Mouse (Mus musculus): Measurements from ENCODE around the gene Olfr798. TPM values are rescaled to one million over a fixed set of nuclear protein-coding genes. Genes with fewer than 3 reads are reported as not detected.

Olfr798 gene
- polyA plus RNA-seq (2016; fragmentation: Nextera tagmentation; extraction: Ambion mirVana), result not detected in 2 replicates

GRCm38 (mm10) chr10:129627834-129628233 is at the start of gene Olfr798:
Olfr798 (minus strand) TSS chr10:129627934.
- no peak for ATAC-seq (ENCODE audit: low FRiP score)
- Histone ChIP-seq H3K4me1 (no peaks in the 10 kb centered on the region), H3K4me3 (no peak within 1 kb of the TSS), H3K27me3 (no peaks in the 10 kb centered on the region), H3K4me2 (replicated peaks) (no peak within 1 kb of the TSS), H3K9ac (no peak within 1 kb of the TSS), H3K27ac (no peak within 1 kb of the TSS), H3K9me3 (replicated peaks) (no peaks in the 10 kb centered on the region), H3K36me3 (no peaks in the 10 kb centered on the region)
- 79% methylated on average over 1 of the region's 1 CpGs for WGBS

- 89% methylated on average over 1 of the region's 1 CpGs for WGBS
- Histone ChIP-seq H3K4me3 (no peak within 1 kb of the TSS), H3K9ac (no peak within 1 kb of the TSS), H3K9me3 (replicated peaks) (no peaks in the 10 kb centered on the region), H3K27ac (no peak within 1 kb of the TSS), H3K4me2 (replicated peaks) (no peak within 1 kb of the TSS), H3K4me1 (no peaks in the 10 kb centered on the region), H3K36me3 (no peaks in the 10 kb centered on the region), H3K27me3 (no peaks in the 10 kb centered on the region)
- no peak for ATAC-seq (ENCODE audit: low FRiP score)
These were observed 46.0 kb upstream of the Olfr798 start, which contains the start of gene Olfr801 for GRCm38 (mm10) chr10:129673765-129674164. Olfr801 (minus strand) TSS chr10:129673865.

GRCm38 (mm10) chr10:129657394-129657793 is 29.7 kb upstream of the Olfr798 start, which contains the start of gene Olfr800:
Olfr800 (plus strand) TSS chr10:129657694.
- no peak within 1 kb of the TSS for H3K4me3 ChIP-seq
- no peak within 1 kb of the TSS for H3K9ac ChIP-seq
- ATAC-seq (ENCODE audit: low FRiP score), result no peak

GRCm38 (mm10) chr10:129651763-129652162 is 24.0 kb upstream of the Olfr798 start:
- no peaks in the 10 kb centered on the region for H3K9me3 ChIP-seq (replicated peaks)
- H3K4me3 ChIP-seq, result no peak overlapping the region
- WGBS, result 80% methylated on average over 1 of the region's 1 CpGs
- no peaks in the 10 kb centered on the region for H3K36me3 ChIP-seq
- H3K4me2 ChIP-seq (replicated peaks), result no peak overlapping the region
- H3K27ac ChIP-seq, result no peak overlapping the region
- no peak overlapping the region for H3K9ac ChIP-seq
- no peak for ATAC-seq (ENCODE audit: low FRiP score)
- H3K27me3 ChIP-seq, result no peaks in the 10 kb centered on the region
- H3K4me1 ChIP-seq, result no peaks in the 10 kb centered on the region

More at GRCm38 (mm10) chr10:129657394-129657793, 29.7 kb upstream of the Olfr798 start, which contains the start of gene Olfr800:
- Histone ChIP-seq H3K36me3 (no peaks in the 10 kb centered on the region), H3K27ac (no peak within 1 kb of the TSS), H3K9me3 (replicated peaks) (no peaks in the 10 kb centered on the region), H3K4me1 (no peaks in the 10 kb centered on the region), H3K4me2 (replicated peaks) (no peak within 1 kb of the TSS), H3K27me3 (no peaks in the 10 kb centered on the region)

- no peaks in the 10 kb centered on the region for H3K36me3 ChIP-seq
- H3K27me3 ChIP-seq, result no peaks in the 10 kb centered on the region
- H3K9ac ChIP-seq, result no peak within 1 kb of the TSS
- H3K4me2 ChIP-seq (replicated peaks), result no peak within 1 kb of the TSS
- ATAC-seq (ENCODE audit: low FRiP score), result no peak
- H3K27ac ChIP-seq, result no peak within 1 kb of the TSS
- no peaks in the 10 kb centered on the region for H3K9me3 ChIP-seq (replicated peaks)
- H3K4me3 ChIP-seq, result no peak within 1 kb of the TSS
- WGBS, result 39% methylated on average over 1 of the region's 1 CpGs
- no peaks in the 10 kb centered on the region for H3K4me1 ChIP-seq
These were observed 9.4 kb upstream of the Olfr798 start, which contains the start of gene Olfr799 for GRCm38 (mm10) chr10:129637184-129637583. Olfr799 (plus strand) TSS chr10:129637484.

GRCm38 (mm10) chr10:129623251-129623650 is 4.5 kb downstream of the Olfr798 start:
- Histone ChIP-seq H3K27ac (no peak overlapping the region), H3K4me1 (no peaks in the 10 kb centered on the region), H3K9me3 (replicated peaks) (no peaks in the 10 kb centered on the region), H3K4me3 (no peak overlapping the region), H3K9ac (no peak overlapping the region), H3K36me3 (no peaks in the 10 kb centered on the region), H3K4me2 (replicated peaks) (no peak overlapping the region), H3K27me3 (no peaks in the 10 kb centered on the region)
- ATAC-seq (ENCODE audit: low FRiP score), result no peak

GRCm38 (mm10) chr10:129621724-129622123 is 6.0 kb downstream of the Olfr798 start:
- WGBS, result 6% methylated on average over 1 of the region's 1 CpGs
- no peak overlapping the region for H3K4me2 ChIP-seq (replicated peaks)
- no peaks in the 10 kb centered on the region for H3K4me1 ChIP-seq
- H3K9ac ChIP-seq, result no peak overlapping the region
- H3K36me3 ChIP-seq, result no peaks in the 10 kb centered on the region
- H3K27me3 ChIP-seq, result no peaks in the 10 kb centered on the region
- no peak overlapping the region for H3K27ac ChIP-seq
- no peak overlapping the region for H3K4me3 ChIP-seq
- ATAC-seq (ENCODE audit: low FRiP score), result no peak
- no peaks in the 10 kb centered on the region for H3K9me3 ChIP-seq (replicated peaks)

- Histone ChIP-seq H3K36me3 (no peaks in the 10 kb centered on the region), H3K27me3 (no peaks in the 10 kb centered on the region), H3K27ac (no peak within 1 kb of the TSS), H3K4me3 (no peak within 1 kb of the TSS), H3K9ac (no peak within 1 kb of the TSS), H3K9me3 (replicated peaks) (no peaks in the 10 kb centered on the region), H3K4me2 (replicated peaks) (no peak within 1 kb of the TSS), H3K4me1 (no peaks in the 10 kb centered on the region)
- no peak for ATAC-seq (ENCODE audit: low FRiP score)
- 89% methylated on average over 1 of the region's 1 CpGs for WGBS
These were observed 15.3 kb downstream of the Olfr798 start, which contains the start of gene Olfr796 for GRCm38 (mm10) chr10:129612470-129612869. Olfr796 (minus strand) TSS chr10:129612570.

- no peak overlapping the region for H3K27ac ChIP-seq
- no peak overlapping the region for H3K4me2 ChIP-seq (replicated peaks)
- WGBS, result 65% methylated on average over 1 of the region's 1 CpGs
- H3K9me3 ChIP-seq (replicated peaks), result no peaks in the 10 kb centered on the region
- ATAC-seq (ENCODE audit: low FRiP score), result no peak
- no peaks in the 10 kb centered on the region for H3K27me3 ChIP-seq
- no peaks in the 10 kb centered on the region for H3K36me3 ChIP-seq
- H3K4me1 ChIP-seq, result no peaks in the 10 kb centered on the region
- no peak overlapping the region for H3K9ac ChIP-seq
- no peak overlapping the region for H3K4me3 ChIP-seq
These were observed 50.7 kb downstream of the Olfr798 start for GRCm38 (mm10) chr10:129577066-129577465.

Small RNAs within 50 kb of the gene (microRNA-seq; reads per million reads assigned to microRNA genes)
- not detected for gene Gm23252

Other genes starting within 250 kb of the Olfr798 start
- gene Olfr784, start 243.9 kb downstream of the Olfr798 start, polyA plus RNA-seq (2016; fragmentation: Nextera tagmentation; extraction: Ambion mirVana), result not detected in 2 replicates
- not detected in 2 replicates for gene Olfr785, start 222.5 kb downstream of the Olfr798 start, polyA plus RNA-seq (2016; fragmentation: Nextera tagmentation; extraction: Ambion mirVana)
- not detected in 2 replicates for gene Olfr786, start 200.6 kb downstream of the Olfr798 start, polyA plus RNA-seq (2016; fragmentation: Nextera tagmentation; extraction: Ambion mirVana)
- not detected in 2 replicates for gene Olfr787, start 166.1 kb downstream of the Olfr798 start, polyA plus RNA-seq (2016; fragmentation: Nextera tagmentation; extraction: Ambion mirVana)
- gene Olfr788, start 156.9 kb downstream of the Olfr798 start, polyA plus RNA-seq (2016; fragmentation: Nextera tagmentation; extraction: Ambion mirVana), result not detected in 2 replicates
- gene Olfr789, start 143.2 kb downstream of the Olfr798 start, polyA plus RNA-seq (2016; fragmentation: Nextera tagmentation; extraction: Ambion mirVana), result not detected in 2 replicates
- not detected in 2 replicates for gene Olfr790, start 129.4 kb downstream of the Olfr798 start, polyA plus RNA-seq (2016; fragmentation: Nextera tagmentation; extraction: Ambion mirVana)
- not detected in 2 replicates for gene Olfr791, start 106.1 kb downstream of the Olfr798 start, polyA plus RNA-seq (2016; fragmentation: Nextera tagmentation; extraction: Ambion mirVana)
- not detected in 2 replicates for gene Olfr792, start 88.8 kb downstream of the Olfr798 start, polyA plus RNA-seq (2016; fragmentation: Nextera tagmentation; extraction: Ambion mirVana)
- not detected in 2 replicates for gene Olfr794, start 60.3 kb downstream of the Olfr798 start, polyA plus RNA-seq (2016; fragmentation: Nextera tagmentation; extraction: Ambion mirVana)
- gene Olfr796, start 15.4 kb downstream of the Olfr798 start, polyA plus RNA-seq (2016; fragmentation: Nextera tagmentation; extraction: Ambion mirVana), result not detected in 2 replicates
- not detected in 2 replicates for gene Olfr799, start 9.6 kb upstream of the Olfr798 start, polyA plus RNA-seq (2016; fragmentation: Nextera tagmentation; extraction: Ambion mirVana)
- not detected in 2 replicates for gene Olfr800, start 29.8 kb upstream of the Olfr798 start, polyA plus RNA-seq (2016; fragmentation: Nextera tagmentation; extraction: Ambion mirVana)
- not detected in 2 replicates for gene Olfr801, start 45.9 kb upstream of the Olfr798 start, polyA plus RNA-seq (2016; fragmentation: Nextera tagmentation; extraction: Ambion mirVana)
- gene Olfr802, start 60.2 kb upstream of the Olfr798 start, polyA plus RNA-seq (2016; fragmentation: Nextera tagmentation; extraction: Ambion mirVana), result 0.04 TPM in 1 of 2 replicates, not detected in the other
- gene Olfr803, start 66.4 kb upstream of the Olfr798 start, polyA plus RNA-seq (2016; fragmentation: Nextera tagmentation; extraction: Ambion mirVana), result not detected in 2 replicates
- gene Olfr804, start 75.3 kb upstream of the Olfr798 start, polyA plus RNA-seq (2016; fragmentation: Nextera tagmentation; extraction: Ambion mirVana), result not detected in 2 replicates
- not detected in 2 replicates for gene Olfr805, start 101.4 kb upstream of the Olfr798 start, polyA plus RNA-seq (2016; fragmentation: Nextera tagmentation; extraction: Ambion mirVana)
- not detected in 2 replicates for gene Olfr806, start 114.0 kb upstream of the Olfr798 start, polyA plus RNA-seq (2016; fragmentation: Nextera tagmentation; extraction: Ambion mirVana)
- gene Olfr807, start 129.9 kb upstream of the Olfr798 start, polyA plus RNA-seq (2016; fragmentation: Nextera tagmentation; extraction: Ambion mirVana), result not detected in 2 replicates
- not detected in 2 replicates for gene Olfr808, start 137.5 kb upstream of the Olfr798 start, polyA plus RNA-seq (2016; fragmentation: Nextera tagmentation; extraction: Ambion mirVana)
- not detected in 2 replicates for gene Olfr809, start 146.7 kb upstream of the Olfr798 start, polyA plus RNA-seq (2016; fragmentation: Nextera tagmentation; extraction: Ambion mirVana)
- gene Olfr810, start 167.0 kb upstream of the Olfr798 start, polyA plus RNA-seq (2016; fragmentation: Nextera tagmentation; extraction: Ambion mirVana), result not detected in 2 replicates
- gene Olfr811, start 176.5 kb upstream of the Olfr798 start, polyA plus RNA-seq (2016; fragmentation: Nextera tagmentation; extraction: Ambion mirVana), result not detected in 2 replicates
- gene Olfr812, start 218.2 kb upstream of the Olfr798 start, polyA plus RNA-seq (2016; fragmentation: Nextera tagmentation; extraction: Ambion mirVana), result not detected in 2 replicates
- gene Olfr813, start 227.4 kb upstream of the Olfr798 start, polyA plus RNA-seq (2016; fragmentation: Nextera tagmentation; extraction: Ambion mirVana), result not detected in 2 replicates

All from hindbrain, embryonic 12.5 days (tissue).